Mouse (Mus musculus) C2C12 (cell line): ENCODE results near the gene Olfr18. TPM values are rescaled to one million over a fixed set of nuclear protein-coding genes. Genes with fewer than 3 reads are reported as not detected.
"Not testable (repeated sequence)": the region's sequence is repeated elsewhere in the genome, so short reads cannot be mapped to it uniquely, and the experiment has no call there.

Experiments used
- H3K27me3 ChIP-seq: one replicate; pipeline ENCODE4 v1.6.1; 2011; ENCODE audit not compliant: control insufficient read depth, insufficient read depth, insufficient read length
- H3K36me3 ChIP-seq: one replicate; pipeline ENCODE4 v1.6.1; 2011; ENCODE audit not compliant: control insufficient read depth, insufficient read depth
- H3K4me3 ChIP-seq: one replicate; pipeline ENCODE4 v1.5.1; 2011; ENCODE audit warnings: mild to moderate bottlenecking, control low read depth; ENCODE audit not compliant: poor library complexity, insufficient read depth, severe bottlenecking
- H3K79me2 ChIP-seq: one replicate; pipeline ENCODE4 v1.6.1; 2011; ENCODE audit not compliant: control insufficient read depth, insufficient read depth
- H3K79me3 ChIP-seq: one replicate; pipeline ENCODE4 v1.6.1; 2011; ENCODE audit warnings: low read depth, control low read depth
- H3ac ChIP-seq: one replicate; pipeline ENCODE3; 2011; ENCODE audit warnings: low read depth; ENCODE audit not compliant: control insufficient read depth, insufficient read length
- CEBPB ChIP-seq: IDR thresholded peaks from one replicate; pipeline ENCODE4 v1.6.1; 2011; ENCODE audit warnings: low read depth, mild to moderate bottlenecking, control low read depth, moderate library complexity
- CTCF ChIP-seq: IDR thresholded peaks from one replicate; pipeline ENCODE4 v1.5.1; 2011; ENCODE audit not compliant: control insufficient read depth, insufficient read depth, insufficient read length
- FOSL1 ChIP-seq: IDR thresholded peaks from one replicate; pipeline ENCODE4 v1.8.0; 2011; ENCODE audit warnings: mild to moderate bottlenecking, low read length; ENCODE audit not compliant: poor library complexity, insufficient read depth, severe bottlenecking
- MAX ChIP-seq: IDR thresholded peaks from one replicate; pipeline ENCODE4 v1.6.1; 2011; ENCODE audit warnings: mild to moderate bottlenecking, control low read depth
- MYOD1 ChIP-seq: IDR thresholded peaks from one replicate; pipeline ENCODE4 v1.6.1; 2011; ENCODE audit warnings: low read depth; ENCODE audit not compliant: control insufficient read depth, insufficient read length
- MYOG ChIP-seq: IDR thresholded peaks from one replicate; pipeline ENCODE4 v1.6.1; 2011; ENCODE audit not compliant: control insufficient read depth, insufficient read length; ENCODE audit errors: extremely low read depth
- USF1 ChIP-seq: IDR thresholded peaks from one replicate; pipeline ENCODE4 v1.6.1; 2011; ENCODE audit warnings: low read depth, mild to moderate bottlenecking, control low read depth, moderate library complexity
- polyA plus RNA-seq: library from polyadenylated mRNA; unstranded; fragments of >200 nt; fragmentation: generic; extraction: Trizol; gene quantifications from one replicate; pipeline ENCODE4 v1.2.1, GENCODE M21; 2012; ENCODE audit warnings: missing spikeins

The Olfr18 gene
- polyA plus RNA-seq, 1 experiment, result not detected

DNA sequence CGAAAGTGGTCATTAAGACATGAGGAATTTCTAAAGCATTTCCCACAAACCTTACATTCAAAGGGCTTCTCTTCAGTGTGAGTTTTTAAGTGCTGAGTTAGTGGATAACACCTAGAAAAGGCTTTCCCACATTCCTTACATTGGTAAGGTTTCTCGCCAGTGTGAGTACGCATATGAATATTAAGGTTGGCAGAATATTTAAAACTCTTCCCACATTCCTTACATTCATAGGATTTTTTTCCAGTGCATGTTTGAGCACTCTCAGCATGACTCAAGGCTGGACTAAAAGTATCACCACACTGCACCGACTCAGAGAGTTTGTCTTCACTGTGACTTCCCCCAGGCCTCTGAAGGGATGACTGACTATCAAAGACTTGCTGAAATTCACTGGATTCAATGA, 12.6 kb upstream of the Olfr18 start:
- H3K79me3 ChIP-seq, result no peaks in the 10 kb centered on the region
- no peaks in the 10 kb centered on the region for H3K27me3 ChIP-seq
- H3K79me2 ChIP-seq, result no peaks in the 10 kb centered on the region
- TF ChIP-seq MAX (no peak), MYOG (no peak), FOSL1 (no peak), MYOD1 (no peak), CTCF (no peak)
- peaks cover 5% of the 10 kb centered on the region for H3K36me3 ChIP-seq
- H3ac ChIP-seq, result no peak overlapping the region
- no peak overlapping the region for H3K4me3 ChIP-seq

DNA sequence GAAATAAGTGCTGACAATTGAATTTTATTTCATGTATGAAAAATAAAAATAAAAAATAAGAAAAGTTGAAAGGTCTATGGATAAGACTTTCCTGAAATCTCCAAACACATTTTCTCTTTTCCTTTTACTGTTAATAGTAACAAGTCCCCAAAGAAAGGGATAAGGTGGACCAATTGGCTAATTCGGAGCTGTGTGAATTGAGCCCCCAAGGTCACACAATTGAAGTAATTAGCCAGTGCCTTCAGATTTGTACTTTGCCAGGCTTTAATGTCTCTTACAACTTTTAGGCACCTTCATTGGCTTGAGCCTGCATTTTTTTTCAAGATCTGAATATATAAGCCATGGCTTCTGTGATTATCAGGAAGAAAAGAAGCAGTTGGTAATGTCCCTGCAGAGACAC, 37.7 kb downstream of the Olfr18 start, which contains the start of gene Olfr873:
Gene Olfr873, plus strand, starts transcription at position 301 of the 400 bp plus-strand sequence.
- Histone ChIP-seq H3K79me3 (no peaks in the 10 kb centered on the region), H3K4me3 (no peak within 1 kb of the TSS), H3ac (no peak within 1 kb of the TSS), H3K27me3 (no peaks in the 10 kb centered on the region), H3K79me2 (no peaks in the 10 kb centered on the region), H3K36me3 (no peaks in the 10 kb centered on the region)
- TF ChIP-seq FOSL1, result no peak
- no peak for TF ChIP-seq MYOD1

DNA sequence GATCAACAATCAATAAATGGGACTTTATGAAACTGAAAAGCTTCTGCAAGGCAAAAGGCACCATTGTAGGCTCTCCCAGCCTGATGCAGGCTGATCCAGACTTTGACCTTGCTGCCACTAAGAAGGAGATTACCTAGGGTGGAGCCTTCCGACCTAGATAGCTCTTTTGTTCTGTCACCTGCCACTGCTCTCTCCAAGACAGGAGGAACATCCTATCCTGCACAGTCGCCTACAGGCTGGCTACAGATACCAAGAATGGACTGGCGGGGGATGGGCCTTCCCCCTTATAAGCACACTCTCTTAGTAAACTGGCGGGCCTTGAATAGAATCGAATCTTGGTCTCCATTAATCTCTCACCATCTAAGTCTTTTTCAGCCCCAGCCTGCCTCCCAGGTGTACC, 40.3 kb downstream of the Olfr18 start:
- not testable (repeated sequence) for H3K27me3 ChIP-seq, H3K4me3 ChIP-seq, H3K79me3 ChIP-seq, H3K36me3 ChIP-seq, H3K79me2 ChIP-seq, H3ac ChIP-seq

DNA sequence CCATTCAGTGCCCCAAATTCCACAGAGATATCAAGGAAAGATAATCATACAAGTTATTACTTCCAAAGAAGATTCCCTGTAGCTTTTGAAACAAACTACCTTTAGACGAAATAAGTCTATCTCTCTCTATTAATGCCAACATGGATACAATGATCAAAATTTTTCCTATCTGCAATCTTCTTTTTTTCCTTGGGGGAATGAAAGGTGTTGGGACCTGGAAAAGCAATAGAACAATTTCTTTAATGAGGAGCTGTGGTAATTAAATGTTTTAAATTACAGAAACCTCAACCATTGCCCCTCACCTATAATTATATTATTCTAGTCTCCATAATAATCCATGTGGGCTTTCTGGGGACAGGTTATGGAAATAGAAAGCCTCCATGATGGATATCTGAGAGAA, 53.8 kb downstream of the Olfr18 start, which contains the start of gene Olfr39:
Gene Olfr39, plus strand, starts transcription at position 301 of the 400 bp plus-strand sequence.
- Histone ChIP-seq H3ac (no peak within 1 kb of the TSS), H3K79me2 (no peaks in the 10 kb centered on the region), H3K27me3 (no peaks in the 10 kb centered on the region), H3K4me3 (no peak within 1 kb of the TSS), H3K36me3 (no peaks in the 10 kb centered on the region), H3K79me3 (no peaks in the 10 kb centered on the region)
- TF ChIP-seq USF1, result no peak
- no peak for TF ChIP-seq MYOD1
- TF ChIP-seq MAX, result no peak
- TF ChIP-seq MYOG, result no peak
- no peak for TF ChIP-seq FOSL1
- no peak for TF ChIP-seq CTCF
- no peak for TF ChIP-seq CEBPB

Other genes starting within 250 kb of the Olfr18 start
- gene Olfr868, start 237.5 kb downstream of the Olfr18 start, polyA plus RNA-seq, result not detected
- not detected for gene Olfr869, start 207.1 kb downstream of the Olfr18 start, polyA plus RNA-seq
- gene Olfr870, start 162.0 kb downstream of the Olfr18 start, polyA plus RNA-seq, result not detected
- gene Olfr871, start 123.9 kb downstream of the Olfr18 start, polyA plus RNA-seq, result not detected
- not detected for gene Olfr872, start 99.0 kb downstream of the Olfr18 start, polyA plus RNA-seq
- gene Olfr39, start 53.7 kb downstream of the Olfr18 start, polyA plus RNA-seq, result not detected
- not detected for gene Olfr873, start 37.6 kb downstream of the Olfr18 start, polyA plus RNA-seq
- gene Zfp560, start 49.1 kb upstream of the Olfr18 start, polyA plus RNA-seq, result 17.5 TPM
- gene Zfp26, start 124.1 kb upstream of the Olfr18 start, polyA plus RNA-seq, result 1.9 TPM
- 5.1 TPM for gene Zfp426, start 156.7 kb upstream of the Olfr18 start, polyA plus RNA-seq
- 7.5 TPM for gene Zfp266, start 185.3 kb upstream of the Olfr18 start, polyA plus RNA-seq
- gene Zfp846, start 245.2 kb upstream of the Olfr18 start, polyA plus RNA-seq, result 2.7 TPM